Mouse (Mus musculus) lung, postnatal 0 days (tissue): ENCODE data around the gene Ppp3ca.

Source experiments
- CTCF ChIP-seq: IDR thresholded peaks from 2 replicates; pipeline ENCODE4 v1.5.1; 2016; ENCODE audit warnings: antibody characterized with exemption, mild to moderate bottlenecking
- EP300 ChIP-seq: IDR thresholded peaks from 2 replicates; pipeline ENCODE4 v1.6.1; 2016; ENCODE audit warnings: antibody characterized with exemption, mild to moderate bottlenecking, control low read depth

GRCm38 (mm10) chr3:136780321-136780720, 110.4 kb downstream of the Ppp3ca start:
- TF ChIP-seq CTCF (no peak), EP300 (no peak)
